In genomic region chr6:75539703-75540102, GRCm38 (mm10) we compare ENCODE assay signal across 25 mouse cellular contexts.
"Had no signal": no experiment of that assay in that cellular context is flagged by ENCODE, and none has a peak within 500 bp of the region (broad histone marks: within the 10 kb centered on the region; RNA-seq: fewer than 3 reads in every experiment).

No protein-coding gene starts in this region.

- ATAC-seq: forebrain, embryonic 16.5 days; hindbrain, embryonic 16.5 days; inflammation-experienced regulatory T-cells, adult 6 months; intestine, embryonic 15.5 days; intestine, postnatal 0 days had no signal

- H3K27ac ChIP-seq: gastrocnemius, adult 2 months; heart, embryonic 10.5 days; hindbrain, embryonic 10.5 days; hindbrain, embryonic 12.5 days; hindbrain, embryonic 14.5 days; intestine, embryonic 15.5 days; layer of hippocampus, adult 2 months; left cerebral cortex, adult 2 months; limb, embryonic 10.5 days; limb, embryonic 12.5 days; liver, embryonic 13.5 days; liver, embryonic 15.5 days had no signal

- H3K4me2 ChIP-seq: heart, embryonic 12.5 days; hindbrain, embryonic 12.5 days; hindbrain, embryonic 14.5 days; intestine, embryonic 15.5 days; limb, embryonic 12.5 days; liver, embryonic 11.5 days; liver, embryonic 13.5 days; liver, embryonic 15.5 days had no signal

- H3K4me1 ChIP-seq: heart, embryonic 10.5 days; heart, embryonic 12.5 days; hindbrain, embryonic 10.5 days; hindbrain, embryonic 12.5 days; intestine, embryonic 15.5 days; limb, embryonic 12.5 days; liver, embryonic 13.5 days; liver, embryonic 15.5 days had no signal

- H3K27me3 ChIP-seq: heart, embryonic 12.5 days; hindbrain, embryonic 12.5 days; intestine, embryonic 15.5 days; limb, embryonic 12.5 days; liver, embryonic 13.5 days; liver, embryonic 15.5 days had no signal

- H3K9ac ChIP-seq: heart, embryonic 12.5 days; hindbrain, embryonic 12.5 days; hindbrain, embryonic 14.5 days; intestine, embryonic 15.5 days; limb, embryonic 12.5 days; liver, embryonic 13.5 days; liver, embryonic 15.5 days had no signal

- DNase-seq: gastrocnemius, adult 2 months; gastrocnemius, postnatal 10 days; gastrocnemius, postnatal 25 days; heart, adult 18-20 months; heart, postnatal 10 days; heart, postnatal 4 days; kidney, postnatal 14 days; liver; liver, embryonic 13.5 days had no signal

- H3K36me3 ChIP-seq: heart, embryonic 10.5 days; heart, embryonic 12.5 days; hindbrain, embryonic 10.5 days; hindbrain, embryonic 12.5 days; intestine, embryonic 15.5 days; limb, embryonic 10.5 days; limb, embryonic 12.5 days; liver, embryonic 13.5 days; liver, embryonic 15.5 days had no signal

- H3K9me3 ChIP-seq: heart, embryonic 10.5 days; heart, embryonic 12.5 days; hindbrain, embryonic 10.5 days; hindbrain, embryonic 12.5 days; intestine, embryonic 15.5 days; limb, embryonic 10.5 days; limb, embryonic 12.5 days; liver, embryonic 13.5 days; liver, embryonic 15.5 days had no signal

- H3K4me3 ChIP-seq: gastrocnemius, adult 2 months; heart, embryonic 10.5 days; heart, embryonic 12.5 days; hindbrain, embryonic 10.5 days; hindbrain, embryonic 12.5 days; intestine, embryonic 15.5 days; layer of hippocampus, adult 2 months; left cerebral cortex, adult 2 months; limb, embryonic 10.5 days; limb, embryonic 12.5 days; liver, embryonic 13.5 days; liver, embryonic 15.5 days had no signal
